Mouse (Mus musculus) hindbrain, embryonic 12.5 days (tissue): ENCODE measurements around the gene Zbtb20. TPM values are rescaled to one million over a fixed set of nuclear protein-coding genes. Genes with fewer than 3 reads are reported as not detected.

ENCODE experiments used
- ATAC-seq: fragments of 200-750 bp; cut with Nextera tagmentation; 2 replicates; pipeline ENCODE4 v1.8.0; 2017; ENCODE audit warnings: moderate TSS enrichment; ENCODE audit not compliant: low FRiP score
- H3K27ac ChIP-seq: fragments of 300-500 bp; sonication (generic); 2 replicates; pipeline ENCODE4 v1.5.1; 2016; ENCODE audit warnings: mild to moderate bottlenecking
- H3K27me3 ChIP-seq: fragments of 300-500 bp; sonication (generic); 2 replicates; pipeline ENCODE4 v1.6.1; 2016; ENCODE audit warnings: mild to moderate bottlenecking
- H3K36me3 ChIP-seq: fragments of 300-500 bp; sonication (generic); 2 replicates; pipeline ENCODE4 v1.6.1; 2016; ENCODE audit warnings: mild to moderate bottlenecking
- H3K4me1 ChIP-seq: fragments of 300-500 bp; sonication (generic); 2 replicates; pipeline ENCODE4 v1.6.1; 2016
- H3K4me2 ChIP-seq: fragments of 300-500 bp; sonication (generic); replicated peaks from 2 replicates; pipeline ENCODE4 v1.6.1; 2016; ENCODE audit warnings: mild to moderate bottlenecking
- H3K4me3 ChIP-seq: fragments of 300-500 bp; sonication (generic); 2 replicates; pipeline ENCODE4 v1.5.1; 2016; ENCODE audit warnings: mild to moderate bottlenecking
- H3K9ac ChIP-seq: fragments of 300-500 bp; sonication (generic); 2 replicates; pipeline ENCODE4 v1.6.1; 2016; ENCODE audit warnings: mild to moderate bottlenecking, moderate library complexity
- H3K9me3 ChIP-seq: fragments of 300-500 bp; sonication (generic); replicated peaks from 2 replicates; pipeline ENCODE4 v1.6.1; 2016; ENCODE audit warnings: mild to moderate bottlenecking
- WGBS: fragments of 180-500 bp; shearing (Covaris S2); methylation state at CpG from one replicate; pipeline ENCODE4 v1.1.7; 2016; 5-methylcytosine and 5-hydroxymethylcytosine counted together
- polyA plus RNA-seq: library from polyadenylated mRNA; unstranded; fragments of >200 nt; fragmentation: Nextera tagmentation; extraction: Ambion mirVana; gene quantifications from 2 replicates; pipeline ENCODE4 v1.2.1, GENCODE M21; 2016

Gene Zbtb20
- polyA plus RNA-seq, 1 experiment from 2014 or later = 64.6 TPM

- WGBS = 59% methylated on average over 1 of the region's 1 CpGs
- Histone ChIP-seq H3K27me3 (no peaks in the 10 kb centered on the region), H3K4me2 (no peak overlapping the region), H3K9ac (no peak overlapping the region), H3K4me3 (no peak overlapping the region), H3K27ac (no peak overlapping the region), H3K9me3 (no peaks in the 10 kb centered on the region), H3K36me3 (no peaks in the 10 kb centered on the region), H3K4me1 (0 out of 2 replicates have a peak, but pooled peaks cover 3% of the 10 kb centered on the region)
- ATAC-seq = no peak
Observed at GRCm38 (mm10) chr16:43333265-43333664, 457.6 kb downstream of the Zbtb20 start.

DNA sequence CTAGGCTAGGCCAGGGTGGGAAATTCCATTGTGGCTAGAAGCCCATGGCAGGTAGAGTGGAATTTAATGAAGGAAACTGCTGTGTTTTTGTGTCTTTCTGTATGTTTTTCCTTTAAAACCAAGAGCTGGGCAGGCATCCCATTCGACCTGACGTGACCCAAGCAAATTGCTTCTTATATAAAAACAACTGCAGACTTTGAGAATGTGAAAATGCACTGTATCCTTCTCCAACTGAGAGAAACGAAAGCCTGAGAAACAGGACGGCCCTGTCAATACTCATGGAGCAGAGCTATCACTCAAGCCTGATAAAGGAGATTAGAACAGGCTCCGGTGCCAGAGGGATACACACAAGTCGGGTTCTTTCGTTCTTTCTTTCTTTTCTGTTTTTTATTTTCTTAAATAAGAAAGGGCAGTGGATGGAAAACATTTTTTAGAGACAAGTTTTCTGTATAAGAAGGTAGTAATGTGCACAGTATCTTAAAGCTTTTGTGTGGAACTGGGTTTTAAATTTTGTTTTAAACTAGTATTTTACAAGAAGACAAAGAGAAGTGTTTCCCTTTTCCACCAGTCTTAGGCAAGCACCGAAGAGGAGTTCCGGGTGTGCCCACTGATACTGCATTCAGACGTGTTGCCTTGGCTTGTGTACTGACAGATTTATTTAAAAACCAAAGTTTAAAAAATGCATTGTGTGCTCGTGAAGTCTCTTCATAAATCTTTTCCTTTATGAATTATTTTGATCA lies 458.9 kb downstream of the Zbtb20 start:
- Histone ChIP-seq H3K9ac (no peak overlapping the region), H3K9me3 (no peaks in the 10 kb centered on the region), H3K36me3 (no peaks in the 10 kb centered on the region), H3K4me2 (no peak overlapping the region), H3K27me3 (no peaks in the 10 kb centered on the region), H3K27ac (no peak overlapping the region), H3K4me3 (no peak overlapping the region), H3K4me1 (0 out of 2 replicates have a peak, but pooled peaks cover 3% of the 10 kb centered on the region)
- no peak for ATAC-seq
- 39% methylated on average over 11 of the region's 11 CpGs for WGBS

- Histone ChIP-seq H3K4me3 (no peak overlapping the region), H3K9ac (no peak overlapping the region), H3K4me1 (0 out of 2 replicates have a peak, but pooled peaks cover 3% of the 10 kb centered on the region), H3K36me3 (no peaks in the 10 kb centered on the region), H3K4me2 (no peak overlapping the region), H3K27me3 (no peaks in the 10 kb centered on the region), H3K9me3 (no peaks in the 10 kb centered on the region), H3K27ac (no peak overlapping the region)
- WGBS = 67% methylated on average over 8 of the region's 8 CpGs
- ATAC-seq = no peak
Observed at GRCm38 (mm10) chr16:43335151-43335823, 459.6 kb downstream of the Zbtb20 start.

GRCm38 (mm10) chr16:43335824-43336215 lies 460.1 kb downstream of the Zbtb20 start:
- H3K9ac ChIP-seq = no peak overlapping the region
- no peaks in the 10 kb centered on the region for H3K27me3 ChIP-seq
- no peaks in the 10 kb centered on the region for H3K36me3 ChIP-seq
- 0 out of 2 replicates have a peak, but pooled peaks cover 3% of the 10 kb centered on the region for H3K4me1 ChIP-seq
- no peak overlapping the region for H3K4me2 ChIP-seq
- 95% methylated on average over 4 of the region's 4 CpGs for WGBS
- H3K27ac ChIP-seq = no peak overlapping the region
- H3K4me3 ChIP-seq = no peak overlapping the region
- H3K9me3 ChIP-seq = no peaks in the 10 kb centered on the region
- ATAC-seq = no peak

- Histone ChIP-seq H3K27me3 (no peaks in the 10 kb centered on the region), H3K27ac (no peak overlapping the region), H3K4me2 (no peak overlapping the region), H3K9ac (no peak overlapping the region), H3K9me3 (no peaks in the 10 kb centered on the region), H3K36me3 (no peaks in the 10 kb centered on the region), H3K4me1 (no peaks in the 10 kb centered on the region), H3K4me3 (no peak overlapping the region)
- WGBS = 84% methylated on average over 4 of the region's 4 CpGs
- no peak for ATAC-seq
Observed at GRCm38 (mm10) chr16:43340712-43341111, 465.0 kb downstream of the Zbtb20 start.

DNA sequence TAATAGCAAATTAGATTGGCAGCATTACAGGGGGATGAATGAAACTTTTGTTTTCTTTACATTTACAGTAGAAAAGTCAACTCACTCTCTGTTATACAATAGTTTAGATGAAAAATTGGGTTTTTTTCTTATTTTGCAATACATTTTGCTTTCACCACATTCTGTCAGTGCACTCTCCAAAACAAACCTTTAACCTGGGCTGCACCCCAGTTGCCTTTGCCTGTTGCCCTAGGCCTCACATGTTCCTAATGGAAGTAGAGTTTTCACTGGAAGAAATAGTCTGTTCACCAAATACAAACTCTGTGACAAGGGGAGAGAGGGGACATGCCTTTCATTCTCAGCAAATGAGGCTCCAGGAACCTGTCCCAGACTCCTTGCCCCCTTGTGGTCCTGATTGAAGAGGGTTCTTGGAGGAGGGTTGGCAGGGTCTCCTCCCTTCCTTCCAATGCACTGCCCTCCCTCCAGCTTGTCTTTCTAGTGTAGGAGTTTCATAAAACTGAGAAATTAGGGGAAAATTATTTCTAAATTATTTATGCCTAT lies 466.3 kb downstream of the Zbtb20 start:
- Histone ChIP-seq H3K9me3 (no peaks in the 10 kb centered on the region), H3K27ac (no peak overlapping the region), H3K36me3 (no peaks in the 10 kb centered on the region), H3K4me3 (no peak overlapping the region), H3K4me2 (no peak overlapping the region), H3K9ac (no peak overlapping the region), H3K4me1 (no peaks in the 10 kb centered on the region), H3K27me3 (no peaks in the 10 kb centered on the region)
- no peak for ATAC-seq

GRCm38 (mm10) chr16:43346094-43346493 lies 470.4 kb downstream of the Zbtb20 start:
- Histone ChIP-seq H3K9ac (no peak overlapping the region), H3K9me3 (no peaks in the 10 kb centered on the region), H3K4me2 (no peak overlapping the region), H3K4me1 (no peaks in the 10 kb centered on the region), H3K27ac (no peak overlapping the region), H3K36me3 (no peaks in the 10 kb centered on the region), H3K27me3 (no peaks in the 10 kb centered on the region), H3K4me3 (no peak overlapping the region)
- no peak for ATAC-seq

GRCm38 (mm10) chr16:43355776-43356645 lies 480.3 kb downstream of the Zbtb20 start:
- H3K27me3 ChIP-seq = no peaks in the 10 kb centered on the region
- H3K36me3 ChIP-seq = no peaks in the 10 kb centered on the region
- no peaks in the 10 kb centered on the region for H3K4me1 ChIP-seq
- 75% methylated on average over 9 of the region's 9 CpGs for WGBS
- H3K9me3 ChIP-seq = no peaks in the 10 kb centered on the region
- no peak overlapping the region for H3K9ac ChIP-seq
- no peak overlapping the region for H3K4me3 ChIP-seq
- H3K27ac ChIP-seq = no peak overlapping the region
- ATAC-seq = no peak
- no peak overlapping the region for H3K4me2 ChIP-seq

GRCm38 (mm10) chr16:43359546-43359945 lies 483.9 kb downstream of the Zbtb20 start:
- no peak for ATAC-seq
- whole genome bisulfite sequencing = 82% methylated on average over 3 of the region's 3 CpGs

GRCm38 (mm10) chr16:43360112-43360511 lies 484.4 kb downstream of the Zbtb20 start:
- Histone ChIP-seq H3K36me3 (no peaks in the 10 kb centered on the region), H3K4me3 (no peak overlapping the region), H3K9me3 (no peaks in the 10 kb centered on the region), H3K4me1 (peaks cover 12% of the 10 kb centered on the region; the same call in 1 of the 2 replicates), H3K27ac (no peak overlapping the region), H3K9ac (no peak overlapping the region), H3K4me2 (no peak overlapping the region), H3K27me3 (no peaks in the 10 kb centered on the region)
- 88% methylated on average over 2 of the region's 2 CpGs for WGBS
- no peak for ATAC-seq

More at GRCm38 (mm10) chr16:43359546-43359945, 483.9 kb downstream of the Zbtb20 start:
- Histone ChIP-seq H3K9me3 (no peaks in the 10 kb centered on the region), H3K4me1 (peaks cover 12% of the 10 kb centered on the region; the same call in 1 of the 2 replicates), H3K27ac (no peak overlapping the region), H3K9ac (no peak overlapping the region), H3K36me3 (no peaks in the 10 kb centered on the region), H3K4me2 (no peak overlapping the region), H3K27me3 (no peaks in the 10 kb centered on the region), H3K4me3 (no peak overlapping the region)

DNA sequence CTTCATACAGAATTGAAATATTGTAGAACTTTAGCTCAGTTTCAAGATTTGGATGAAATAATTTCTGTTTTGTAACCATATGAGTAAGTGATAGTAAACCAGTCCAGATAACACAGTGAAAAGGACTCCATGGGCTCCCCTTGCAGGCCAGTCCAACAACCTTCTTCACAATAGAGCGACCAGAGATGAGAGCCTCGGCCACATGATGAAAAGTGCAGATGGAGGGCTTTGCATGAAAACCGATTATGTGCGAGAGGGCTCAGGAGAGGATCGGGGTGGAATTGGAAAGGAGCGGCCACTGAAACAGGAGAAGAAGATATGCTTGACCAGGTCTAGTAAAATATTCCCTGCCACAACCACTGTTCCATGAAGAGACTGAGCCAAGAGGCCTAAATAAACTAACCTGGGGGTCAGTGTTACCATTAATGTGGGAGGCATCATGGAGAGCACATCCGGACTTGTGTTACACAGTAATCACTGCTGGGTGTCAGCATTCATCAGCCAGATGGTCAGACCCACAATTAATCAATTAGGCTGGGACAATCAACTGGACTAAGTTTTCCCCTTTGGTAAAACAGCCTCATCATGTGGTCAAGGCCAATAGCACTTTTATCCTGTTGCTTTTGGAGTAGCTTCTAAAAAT lies 485.3 kb downstream of the Zbtb20 start:
- no peak overlapping the region for H3K4me2 ChIP-seq
- no peak overlapping the region for H3K27ac ChIP-seq
- no peak overlapping the region for H3K4me3 ChIP-seq
- H3K4me1 ChIP-seq = peaks cover 12% of the 10 kb centered on the region; the same call in 1 of the 2 replicates
- no peaks in the 10 kb centered on the region for H3K9me3 ChIP-seq
- no peak overlapping the region for H3K9ac ChIP-seq
- H3K36me3 ChIP-seq = no peaks in the 10 kb centered on the region
- 71% methylated on average over 7 of the region's 7 CpGs for WGBS
- ATAC-seq = no peak
- H3K27me3 ChIP-seq = no peaks in the 10 kb centered on the region
